Mouse (Mus musculus) midbrain, embryonic 12.5 days (tissue): Measurements from ENCODE around the gene Fam71f1. TPM values are rescaled to one million over a fixed set of nuclear protein-coding genes. Genes with fewer than 3 reads are reported as not detected.

ENCODE experiments used
- ATAC-seq: fragments of 200-750 bp; cut with Nextera tagmentation; 2 replicates; pipeline ENCODE4 v1.8.0; 2017; ENCODE audit warnings: low read depth, moderate TSS enrichment, moderate library complexity; ENCODE audit not compliant: low FRiP score
- H3K27ac ChIP-seq: fragments of 300-500 bp; sonication (generic); replicated peaks from 2 replicates; pipeline ENCODE4 v1.5.1; 2016; ENCODE audit warnings: mild to moderate bottlenecking
- H3K27me3 ChIP-seq: fragments of 300-500 bp; sonication (generic); 2 replicates; pipeline ENCODE4 v1.6.1; 2016; ENCODE audit warnings: mild to moderate bottlenecking
- H3K36me3 ChIP-seq: fragments of 300-500 bp; sonication (generic); 2 replicates; pipeline ENCODE4 v1.6.1; 2016
- H3K4me1 ChIP-seq: fragments of 300-500 bp; sonication (generic); 2 replicates; pipeline ENCODE4 v1.6.1; 2016
- H3K4me2 ChIP-seq: fragments of 300-500 bp; sonication (generic); replicated peaks from 2 replicates; pipeline ENCODE4 v1.6.1; 2016; ENCODE audit warnings: mild to moderate bottlenecking, moderate library complexity
- H3K4me3 ChIP-seq: fragments of 300-500 bp; sonication (generic); 2 replicates; pipeline ENCODE4 v1.5.1; 2016; ENCODE audit warnings: mild to moderate bottlenecking
- H3K9ac ChIP-seq: fragments of 300-500 bp; sonication (generic); replicated peaks from 2 replicates; pipeline ENCODE4 v1.6.1; 2016; ENCODE audit warnings: mild to moderate bottlenecking, moderate library complexity
- H3K9me3 ChIP-seq: fragments of 300-500 bp; sonication (generic); 2 replicates; pipeline ENCODE4 v1.6.1; 2016; ENCODE audit warnings: mild to moderate bottlenecking
- WGBS: fragments of 180-500 bp; shearing (Covaris S2); methylation state at CpG from one replicate; pipeline ENCODE4 v1.1.7; 2016; 5-methylcytosine and 5-hydroxymethylcytosine counted together
- polyA plus RNA-seq: library from polyadenylated mRNA; unstranded; fragments of >200 nt; fragmentation: Nextera tagmentation; extraction: Ambion mirVana; gene quantifications from 2 replicates; pipeline ENCODE4 v1.2.1, GENCODE M21; 2016

Fam71f1 gene
- polyA plus RNA-seq, 1 experiment from 2014 or later: not detected

DNA sequence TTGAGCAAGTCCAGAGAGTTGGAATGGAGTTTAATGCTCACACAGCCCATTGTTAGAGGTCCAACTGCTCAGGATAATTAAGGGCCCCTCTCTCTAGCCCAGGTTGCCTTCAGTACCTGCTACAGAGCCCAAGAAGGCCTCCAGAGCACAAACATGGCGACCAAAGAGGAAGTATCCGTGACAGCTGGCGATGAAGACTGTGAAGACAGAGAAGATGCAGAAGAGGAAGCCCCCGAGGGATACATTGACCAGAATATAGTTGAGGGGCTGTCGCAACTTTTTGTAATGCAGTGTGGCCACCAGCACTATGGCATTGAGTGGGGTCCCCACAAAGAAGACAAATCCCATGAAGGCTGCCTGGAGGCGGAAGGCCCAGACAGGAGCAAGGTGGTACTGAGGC lies 61.0 kb downstream of the Fam71f1 start:
- WGBS: 95% methylated on average over 6 of the region's 6 CpGs
- ATAC-seq: no peak

DNA sequence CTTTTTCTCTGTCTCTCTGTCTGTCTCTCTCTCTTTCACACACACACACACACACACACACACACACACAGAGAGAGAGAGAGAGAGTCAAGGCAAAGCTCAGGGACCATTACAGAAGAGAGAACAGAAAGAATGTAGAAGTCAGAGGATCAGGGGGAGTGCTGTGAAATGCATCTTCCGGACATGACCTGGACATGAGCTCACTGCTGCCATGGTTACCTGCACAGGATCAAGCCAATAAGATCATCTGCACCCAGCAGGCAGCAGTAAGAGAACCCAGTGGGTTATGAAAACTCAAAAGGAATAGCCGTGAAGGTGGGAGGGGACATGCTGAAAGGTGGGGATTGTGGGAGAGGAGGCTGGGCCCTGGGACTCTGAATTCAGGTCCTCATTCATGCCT lies 63.5 kb downstream of the Fam71f1 start:
- no peak overlapping the region for H3K27ac ChIP-seq
- no peak for ATAC-seq
- H3K9ac ChIP-seq: no peak overlapping the region
- H3K9me3 ChIP-seq: no peaks in the 10 kb centered on the region
- H3K27me3 ChIP-seq: 0 out of 2 replicates have a peak, but pooled peaks cover 3% of the 10 kb centered on the region
- H3K4me1 ChIP-seq: 0 out of 2 replicates have a peak, but pooled peaks cover under 1% of the 10 kb centered on the region
- peaks cover 14% of the 10 kb centered on the region for H3K36me3 ChIP-seq
- H3K4me2 ChIP-seq: no peak overlapping the region
- 40% methylated on average over 2 of the region's 2 CpGs for WGBS
- H3K4me3 ChIP-seq: no peak overlapping the region

More for the DNA sequence above, 61.0 kb downstream of the Fam71f1 start:
- Histone ChIP-seq H3K27me3 (no peaks in the 10 kb centered on the region), H3K36me3 (peaks cover 36% of the 10 kb centered on the region), H3K4me1 (no peaks in the 10 kb centered on the region), H3K4me3 (no peak overlapping the region), H3K27ac (no peak overlapping the region), H3K9ac (no peak overlapping the region), H3K9me3 (no peaks in the 10 kb centered on the region), H3K4me2 (no peak overlapping the region)

Other genes with a start within 250 kb of the Fam71f1 start
- 59.7 and 62.5 TPM in 2 replicates for gene Rbm28, start 154.1 kb upstream of the Fam71f1 start, polyA plus RNA-seq
- gene Prrt4, start 139.6 kb upstream of the Fam71f1 start, polyA plus RNA-seq: 1.3 and 1.6 TPM in 2 replicates
- 50.2 and 51.6 TPM in 2 replicates for gene Impdh1, start 102.8 kb upstream of the Fam71f1 start, polyA plus RNA-seq
- gene Hilpda, start 46.7 kb upstream of the Fam71f1 start, polyA plus RNA-seq: 29.7 and 31.0 TPM in 2 replicates
- gene Fam71f2, start 39.5 kb upstream of the Fam71f1 start, polyA plus RNA-seq: 0.60 and 1.2 TPM in 2 replicates
- gene Calu, start 28.9 kb downstream of the Fam71f1 start, polyA plus RNA-seq: 204 and 225 TPM in 2 replicates
- 0.13 and 0.35 TPM in 2 replicates for gene Opn1sw, start 69.3 kb downstream of the Fam71f1 start, polyA plus RNA-seq
- 27.2 and 32.9 TPM in 2 replicates for gene Ccdc136, start 77.2 kb downstream of the Fam71f1 start, polyA plus RNA-seq
- 5.4 and 6.3 TPM in 2 replicates for gene Flnc, start 114.1 kb downstream of the Fam71f1 start, polyA plus RNA-seq
- 210 and 211 TPM in 2 replicates for gene Atp6v1f, start 148.6 kb downstream of the Fam71f1 start, polyA plus RNA-seq
- gene Atp6v1fnb, start 152.3 kb downstream of the Fam71f1 start, polyA plus RNA-seq: not detected in 2 replicates
- 13.7 and 17.2 TPM in 2 replicates for gene Kcp, start 188.8 kb downstream of the Fam71f1 start, polyA plus RNA-seq
- gene Irf5, start 207.5 kb downstream of the Fam71f1 start, polyA plus RNA-seq: 1.5 and 2.7 TPM in 2 replicates